In the genomic region with DNA sequence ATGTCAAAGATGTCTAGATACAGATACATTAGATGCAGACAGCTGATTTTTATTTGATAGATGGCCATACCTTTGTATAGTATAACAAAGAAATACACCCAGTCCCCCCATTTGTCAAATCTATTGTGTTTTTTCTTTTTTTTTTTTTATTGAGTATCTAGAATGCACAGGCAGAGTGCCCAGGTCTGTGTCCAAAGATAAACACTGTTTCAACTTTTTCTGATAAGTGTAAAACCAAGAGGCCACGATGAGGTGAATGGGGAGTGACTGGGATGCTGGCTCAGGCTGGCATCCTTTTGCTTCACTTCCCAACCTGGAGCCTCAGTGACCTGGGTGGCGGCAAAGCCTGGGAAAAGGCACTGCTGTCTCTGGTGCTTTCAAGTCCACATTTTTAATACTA, we compare ENCODE assay signal across 21 mouse cellular contexts. TPM values are rescaled to one million over a fixed set of nuclear protein-coding genes. Genes with fewer than 3 reads are reported as not detected.
DNase-seq lines count a peak whose midpoint lies in the region; ATAC-seq lines count a peak whose summit lies in the region.
"Had no signal": no experiment of that assay in that cellular context is flagged by ENCODE, and none has a peak within 500 bp of the region (broad histone marks: within the 10 kb centered on the region; RNA-seq: fewer than 3 reads in every experiment).

No protein-coding gene starts in this region.

- no peak overlapping the region for H3K4me3 ChIP-seq in liver, embryonic 11.5 days (ENCODE audit: low read depth, low read length)
- no peak overlapping the region for H3K4me3 ChIP-seq in liver, embryonic 15.5 days (replicated peaks)
- no peak overlapping the region for H3K4me3 ChIP-seq in hindbrain, embryonic 13.5 days
- H3K4me3 ChIP-seq: embryonic facial prominence, embryonic 13.5 days had no signal

- no peak overlapping the region for H3K9ac ChIP-seq in liver, embryonic 11.5 days (ENCODE audit: low read depth, low read length)
- H3K9ac ChIP-seq in liver, embryonic 15.5 days, result no peak overlapping the region
- H3K9ac ChIP-seq in hindbrain, embryonic 13.5 days, result no peak overlapping the region
- H3K9ac ChIP-seq: embryonic facial prominence, embryonic 13.5 days had no signal

- H3K27ac ChIP-seq in liver, embryonic 11.5 days (ENCODE audit: low read depth, low read length), result no peak overlapping the region
- H3K27ac ChIP-seq in liver, embryonic 15.5 days (replicated peaks), result no peak overlapping the region
- no peak overlapping the region for H3K27ac ChIP-seq in hindbrain, embryonic 13.5 days
- H3K27ac ChIP-seq: embryonic facial prominence, embryonic 13.5 days had no signal

- 62% methylated on average over 2 of the region's 2 CpGs for WGBS in liver, embryonic 11.5 days
- 37% methylated on average over 2 of the region's 2 CpGs for WGBS in liver, embryonic 15.5 days (ENCODE audit: insufficient replicate concordance)
- WGBS in hindbrain, embryonic 13.5 days, result 80% methylated on average over 2 of the region's 2 CpGs

- H3K27me3 ChIP-seq in liver, embryonic 11.5 days (replicated peaks; ENCODE audit: control insufficient read depth, insufficient read depth, low read length), result no peaks in the 10 kb centered on the region
- no peaks in the 10 kb centered on the region for H3K27me3 ChIP-seq in liver, embryonic 15.5 days
- no peaks in the 10 kb centered on the region for H3K27me3 ChIP-seq in hindbrain, embryonic 13.5 days
- H3K27me3 ChIP-seq: embryonic facial prominence, embryonic 13.5 days had no signal

- DNase-seq in heart, adult 11 months, result peak; percentile 29
- no peak for DNase-seq in heart, postnatal 10 days
- DNase-seq in liver, embryonic 11.5 days (ENCODE audit: low spot score), result no peak
- no peak for DNase-seq in cerebellum, adult 11-12 months
- no peak for DNase-seq in retina, postnatal 1 day
- DNase-seq: adrenal gland, postnatal 14 days; B cell, adult 2 months; cerebellum, adult 11 months; cerebellum, adult 9-10 months; cerebellum, postnatal 25 days; gastrocnemius, postnatal 36 days; heart, adult 18-20 months; heart, postnatal 36 days had no signal

- H3K4me2 ChIP-seq in liver, embryonic 11.5 days, result no peak overlapping the region
- H3K4me2 ChIP-seq in liver, embryonic 15.5 days, result no peak overlapping the region
- H3K4me2 ChIP-seq in hindbrain, embryonic 13.5 days, result no peak overlapping the region
- H3K4me2 ChIP-seq: embryonic facial prominence, embryonic 13.5 days; heart, embryonic 11.5 days had no signal

- H3K9me3 ChIP-seq in liver, embryonic 11.5 days (ENCODE audit: control insufficient read depth, low read length), result no peaks in the 10 kb centered on the region
- no peaks in the 10 kb centered on the region for H3K9me3 ChIP-seq in liver, embryonic 15.5 days (replicated peaks)
- no peaks in the 10 kb centered on the region for H3K9me3 ChIP-seq in hindbrain, embryonic 13.5 days
- H3K9me3 ChIP-seq: embryonic facial prominence, embryonic 13.5 days; G1E had no signal

- intact Hi-C loops in heart, postnatal 10 days (cut with DNase I), result no loop called here

- peak; percentile 58 for ATAC-seq in liver, embryonic 11.5 days (replicated peaks; ENCODE audit: low FRiP score)
- ATAC-seq in liver, embryonic 15.5 days (ENCODE audit: insufficient read depth), result 0 out of 2 replicates have a peak, but pooled peaks have one; percentile 34
- ATAC-seq in hindbrain, embryonic 13.5 days (ENCODE audit: low FRiP score), result no peak
- ATAC-seq: CD4-positive, CD25-positive, alpha-beta regulatory T cell, adult 4 months; forebrain, embryonic 14.5 days; hindbrain, embryonic 16.5 days had no signal

- no peaks in the 10 kb centered on the region for H3K36me3 ChIP-seq in liver, embryonic 11.5 days (ENCODE audit: control insufficient read depth, insufficient read depth, low read length)
- no peaks in the 10 kb centered on the region for H3K36me3 ChIP-seq in liver, embryonic 15.5 days (replicated peaks)
- no peaks in the 10 kb centered on the region for H3K36me3 ChIP-seq in hindbrain, embryonic 13.5 days
- H3K36me3 ChIP-seq: embryonic facial prominence, embryonic 13.5 days; G1E had no signal

- H3K4me1 ChIP-seq in liver, embryonic 11.5 days (replicated peaks; ENCODE audit: control insufficient read depth, insufficient read depth, low read length), result peaks cover 2% of the 10 kb centered on the region; the same call in 1 of the 2 replicates
- no peaks in the 10 kb centered on the region; the same call in 1 of the 2 replicates for H3K4me1 ChIP-seq in liver, embryonic 15.5 days (replicated peaks)
- no peaks in the 10 kb centered on the region for H3K4me1 ChIP-seq in hindbrain, embryonic 13.5 days (replicated peaks)
- H3K4me1 ChIP-seq: embryonic facial prominence, embryonic 13.5 days had no signal

RNA-seq across cellular contexts. Expression of gene Prdm1, which starts 54.4 kb away (rescaled TPM):
- total RNA-seq in heart, postnatal 10 days (2021), result 1 to 10 TPM; 2.3 to 6.2 TPM
- 0.62 and 0.97 TPM in 2 replicates for polyA plus RNA-seq in liver, embryonic 11.5 days (2014; fragmentation: Nextera tagmentation; extraction: Ambion mirVana)
- 0.15 and 0.28 TPM in 2 replicates for polyA plus RNA-seq in liver, embryonic 15.5 days (2015; fragmentation: Nextera tagmentation; extraction: Ambion mirVana)
- 0.47 and 0.75 TPM in 2 replicates for polyA plus RNA-seq in hindbrain, embryonic 13.5 days (2015; fragmentation: Nextera tagmentation; extraction: Ambion mirVana)
